Mouse (Mus musculus): ENCODE results near the gene Lpcat3. TPM values are rescaled to one million over a fixed set of nuclear protein-coding genes. Genes with fewer than 3 reads are reported as not detected.

Lpcat3 gene
- 58.1 TPM for polyA plus RNA-seq (2017; shearing (Covaris generic))

DNA sequence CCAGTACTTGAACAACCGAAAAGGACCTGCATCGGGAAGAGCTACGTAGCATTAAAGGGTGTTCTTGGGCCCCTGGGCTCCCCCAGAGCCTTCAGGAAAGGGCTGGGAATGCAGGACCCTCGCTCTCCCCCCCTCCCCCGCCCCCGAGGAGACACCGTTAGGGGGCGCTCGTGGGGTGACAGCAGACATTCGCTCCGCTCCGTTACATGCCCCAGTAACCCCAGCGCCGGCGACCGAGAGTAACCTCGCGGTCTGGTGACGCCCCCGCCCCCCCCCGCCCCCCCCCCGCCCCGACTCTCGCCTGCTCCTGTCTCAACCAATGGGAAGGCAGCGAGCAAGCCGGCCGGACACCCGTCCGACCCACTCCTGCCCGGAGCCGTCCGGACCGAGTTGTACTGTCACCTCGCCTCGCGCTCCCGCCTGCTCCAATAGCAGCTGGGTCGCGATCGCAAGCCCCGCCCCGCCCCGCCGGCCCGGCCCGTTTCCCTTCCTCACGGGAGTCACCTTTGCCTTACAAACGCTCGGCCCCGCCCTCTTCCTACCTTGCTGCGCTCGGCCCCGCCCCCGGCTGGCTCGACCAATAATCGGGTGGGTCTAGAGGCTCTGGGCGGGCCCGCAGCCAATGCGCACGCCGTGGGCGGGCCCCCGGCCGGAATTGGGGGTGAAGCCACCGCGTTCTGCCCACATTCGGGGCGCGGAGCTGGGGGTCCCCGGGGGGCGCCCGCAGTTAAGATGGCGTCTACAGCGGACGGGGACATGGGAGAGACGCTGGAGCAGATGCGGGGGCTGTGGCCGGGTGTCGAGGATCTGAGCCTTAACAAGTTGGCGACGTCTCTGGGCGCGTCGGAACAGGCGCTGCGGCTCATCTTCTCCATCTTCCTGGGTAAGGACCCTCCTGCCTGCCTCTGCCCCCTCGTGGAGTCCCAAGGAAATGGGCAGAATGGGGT lies at the start of gene Lpcat3:
Gene Lpcat3 (plus strand): TSS at position 551 of the 947 bp plus-strand sequence.

DNA sequence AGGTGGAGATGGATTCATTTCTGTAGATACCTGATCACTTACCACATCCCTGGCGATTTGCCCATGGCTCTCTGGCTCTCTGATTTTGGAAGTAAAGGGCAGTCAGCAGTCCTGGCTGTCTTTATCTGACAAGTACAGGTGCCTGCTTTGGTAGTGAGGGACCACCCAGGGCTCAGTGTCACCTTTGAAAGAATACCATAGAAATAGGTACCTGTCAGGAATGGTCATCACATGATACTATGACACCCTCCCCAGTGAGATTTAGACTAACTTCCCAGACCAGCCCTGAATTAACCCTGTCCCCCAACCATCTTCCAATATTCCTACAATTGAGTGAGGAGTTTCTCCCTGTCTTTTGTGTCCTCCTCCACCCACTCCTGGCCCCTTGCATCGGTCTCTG lies 26.8 kb upstream of the Lpcat3 start, which contains the start of gene C1s2:
Gene C1s2 (minus strand): TSS at position 101 of the 400 bp plus-strand sequence.

DNA sequence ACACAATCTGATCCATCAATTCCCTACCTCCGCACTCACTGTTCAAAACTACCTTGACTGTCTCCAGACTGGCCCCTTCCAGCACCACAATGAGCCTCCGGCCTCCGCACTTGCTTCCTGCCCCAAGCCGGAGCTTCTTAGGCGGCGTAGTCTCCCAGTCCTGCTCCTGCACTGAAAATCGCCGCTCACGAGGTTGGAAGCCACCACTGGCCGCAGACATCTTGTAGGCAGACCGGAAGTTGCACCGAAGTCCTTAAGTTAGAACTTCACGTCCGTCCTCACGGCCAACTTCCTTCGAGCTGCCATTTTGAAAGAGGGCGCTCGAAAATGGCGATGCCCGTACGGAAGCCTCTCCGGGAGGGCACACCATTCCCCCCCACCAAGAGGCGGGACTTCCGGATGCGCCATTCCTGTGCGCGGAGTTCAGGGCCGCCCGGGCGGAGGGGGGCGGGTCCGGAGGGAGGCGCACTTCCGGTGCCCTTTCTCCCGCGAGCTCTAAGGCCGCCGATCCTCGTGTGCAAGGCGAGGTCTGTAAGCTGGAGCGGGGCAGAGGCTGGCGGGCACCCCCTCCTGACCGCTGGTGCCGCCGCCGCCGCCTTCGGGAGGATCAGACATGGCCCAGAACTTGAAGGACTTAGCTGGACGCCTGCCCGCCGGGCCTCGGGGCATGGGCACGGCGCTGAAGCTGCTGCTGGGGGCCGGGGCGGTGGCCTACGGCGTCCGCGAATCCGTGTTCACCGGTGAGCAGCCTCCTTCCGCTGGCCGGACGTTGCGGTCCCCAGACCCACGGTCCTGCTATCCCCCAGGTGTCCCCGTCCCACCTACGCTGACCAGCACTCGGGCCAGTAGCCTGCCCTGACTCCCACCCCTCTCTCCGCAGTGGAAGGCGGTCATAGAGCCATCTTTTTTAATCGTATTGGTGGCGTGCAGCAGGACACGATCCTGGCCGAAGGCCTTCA lies 49.3 kb downstream of the Lpcat3 start, which contains the start of the genes Emg1 and Phb2:
Gene Emg1 (minus strand): TSS at position 355 of the 959 bp plus-strand sequence.
Gene Phb2 (plus strand): TSS at position 513 of the 959 bp plus-strand sequence.

DNA sequence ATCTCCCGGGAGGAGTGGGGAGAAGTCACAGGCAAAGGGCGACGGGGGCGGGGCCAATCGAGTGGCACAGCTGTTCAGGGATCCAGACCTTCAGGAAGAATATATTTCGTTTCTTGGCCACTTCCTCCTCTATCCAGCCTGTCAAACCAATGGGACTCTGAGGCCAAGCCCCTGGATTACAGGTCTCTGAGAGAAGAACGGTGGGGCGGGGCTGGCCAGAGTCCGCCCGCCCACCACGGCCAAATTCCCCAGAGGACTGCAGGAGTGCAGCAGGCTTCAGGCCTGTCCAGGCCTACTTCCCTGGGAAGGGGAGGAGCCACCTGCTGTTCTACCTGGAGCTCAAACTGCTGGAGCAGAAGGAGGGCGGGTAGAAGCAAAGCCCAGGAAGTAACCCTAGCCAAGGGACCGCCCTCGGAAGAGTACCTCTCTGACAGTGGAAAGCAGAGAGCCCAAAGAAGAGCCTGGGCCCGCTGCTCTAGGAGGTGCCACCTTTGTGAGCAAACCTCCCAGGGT lies 75.7 kb downstream of the Lpcat3 start, which contains the start of gene Ptpn6:
Gene Ptpn6 (minus strand): TSS at position 204 of the 513 bp plus-strand sequence.

DNA sequence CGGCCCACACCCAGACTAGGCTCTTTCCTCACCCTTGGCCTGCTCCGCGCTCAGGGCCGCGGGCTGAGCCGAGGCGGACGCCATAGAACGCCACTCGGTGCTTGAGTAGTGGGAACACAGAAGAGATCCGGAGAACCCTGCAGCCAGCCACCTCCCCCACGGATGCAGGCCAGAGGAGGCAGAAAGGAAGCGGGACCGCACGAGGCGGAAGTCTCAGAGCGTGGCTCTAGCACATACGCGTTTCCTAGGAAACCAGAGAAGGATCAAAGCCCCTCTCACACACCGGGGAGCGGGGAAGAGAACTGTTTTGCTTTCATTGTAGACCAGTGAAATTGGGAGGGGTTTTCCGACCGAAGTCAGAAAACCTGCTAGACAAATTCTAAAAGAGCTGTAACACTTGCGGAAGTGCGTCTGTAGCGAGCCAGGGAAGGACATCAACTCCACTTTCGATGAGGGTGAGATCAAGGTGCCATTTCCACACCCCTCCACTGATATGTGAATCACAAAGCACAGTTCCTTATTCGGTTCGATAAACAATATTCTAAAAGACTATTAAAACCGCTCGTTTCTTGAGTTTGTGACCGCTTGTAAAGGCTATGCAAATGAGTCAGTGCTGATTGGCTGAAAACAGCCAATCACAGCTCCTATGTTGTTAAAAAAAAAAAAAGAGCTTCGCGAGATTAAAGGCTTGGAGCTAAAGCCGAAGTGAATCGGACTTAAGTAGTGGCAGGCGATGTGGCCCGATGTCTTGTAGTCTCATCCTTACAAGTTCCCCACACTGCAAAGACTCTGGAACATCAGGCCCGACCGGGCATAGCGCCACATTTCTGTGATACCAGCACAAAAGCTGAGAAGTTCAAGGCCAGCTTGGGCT lies 78.3 kb downstream of the Lpcat3 start, which contains the start of gene Grcc10:
Gene Grcc10 (minus strand): TSS at position 487 of the 874 bp plus-strand sequence.

Other genes with a start within 250 kb of the Lpcat3 start
- gene Pex5, start 248.0 kb upstream of the Lpcat3 start, polyA plus RNA-seq (2017; shearing (Covaris generic)), result 32.1 TPM
- gene Clstn3, start 198.2 kb upstream of the Lpcat3 start, polyA plus RNA-seq (2017; shearing (Covaris generic)), result 0.17 TPM
- not detected for gene C1rl, start 169.9 kb upstream of the Lpcat3 start, polyA plus RNA-seq (2017; shearing (Covaris generic))
- 0.07 TPM for gene C1ra, start 150.6 kb upstream of the Lpcat3 start, polyA plus RNA-seq (2017; shearing (Covaris generic))
- not detected for gene C1s1, start 120.7 kb upstream of the Lpcat3 start, polyA plus RNA-seq (2017; shearing (Covaris generic))
- gene C1rb, start 92.7 kb upstream of the Lpcat3 start, polyA plus RNA-seq (2017; shearing (Covaris generic)), result not detected
- gene C1s2, start 26.9 kb upstream of the Lpcat3 start, polyA plus RNA-seq (2017; shearing (Covaris generic)), result not detected
- gene Emg1, start 49.2 kb downstream of the Lpcat3 start, polyA plus RNA-seq (2017; shearing (Covaris generic)), result 298 TPM
- gene Phb2, start 49.3 kb downstream of the Lpcat3 start, polyA plus RNA-seq (2017; shearing (Covaris generic)), result 218 TPM
- gene Ptpn6, start 75.7 kb downstream of the Lpcat3 start, polyA plus RNA-seq (2017; shearing (Covaris generic)), result 385 TPM
- 417 TPM for gene Grcc10, start 78.3 kb downstream of the Lpcat3 start, polyA plus RNA-seq (2017; shearing (Covaris generic))
- gene Gm45234, start 93.0 kb downstream of the Lpcat3 start, polyA plus RNA-seq (2017; shearing (Covaris generic)), result not detected
- 7.2 TPM for gene Atn1, start 93.5 kb downstream of the Lpcat3 start, polyA plus RNA-seq (2017; shearing (Covaris generic))
- 6.6 TPM for gene Eno2, start 106.6 kb downstream of the Lpcat3 start, polyA plus RNA-seq (2017; shearing (Covaris generic))
- gene Lrrc23, start 116.7 kb downstream of the Lpcat3 start, polyA plus RNA-seq (2017; shearing (Covaris generic)), result 1.3 TPM
- 2.7 TPM for gene Spsb2, start 145.6 kb downstream of the Lpcat3 start, polyA plus RNA-seq (2017; shearing (Covaris generic))
- 94.6 TPM for gene Tpi1, start 151.3 kb downstream of the Lpcat3 start, polyA plus RNA-seq (2017; shearing (Covaris generic))
- gene Usp5, start 166.5 kb downstream of the Lpcat3 start, polyA plus RNA-seq (2017; shearing (Covaris generic)), result 116 TPM
- gene Cdca3, start 166.5 kb downstream of the Lpcat3 start, polyA plus RNA-seq (2017; shearing (Covaris generic)), result 6.9 TPM
- not detected for gene Gnb3, start 177.2 kb downstream of the Lpcat3 start, polyA plus RNA-seq (2017; shearing (Covaris generic))
- gene P3h3, start 194.7 kb downstream of the Lpcat3 start, polyA plus RNA-seq (2017; shearing (Covaris generic)), result 0.20 TPM
- gene Gpr162, start 201.0 kb downstream of the Lpcat3 start, polyA plus RNA-seq (2017; shearing (Covaris generic)), result 0.38 TPM
- 401 TPM for gene Cd4, start 225.2 kb downstream of the Lpcat3 start, polyA plus RNA-seq (2017; shearing (Covaris generic))
- gene Lag3, start 248.7 kb downstream of the Lpcat3 start, polyA plus RNA-seq (2017; shearing (Covaris generic)), result 3.4 TPM

Data from CD4-positive, CD25-positive, alpha-beta regulatory T cell (primary cell).